Comparison of ENCODE assay signal across 1 mouse cellular context in the genomic region with DNA sequence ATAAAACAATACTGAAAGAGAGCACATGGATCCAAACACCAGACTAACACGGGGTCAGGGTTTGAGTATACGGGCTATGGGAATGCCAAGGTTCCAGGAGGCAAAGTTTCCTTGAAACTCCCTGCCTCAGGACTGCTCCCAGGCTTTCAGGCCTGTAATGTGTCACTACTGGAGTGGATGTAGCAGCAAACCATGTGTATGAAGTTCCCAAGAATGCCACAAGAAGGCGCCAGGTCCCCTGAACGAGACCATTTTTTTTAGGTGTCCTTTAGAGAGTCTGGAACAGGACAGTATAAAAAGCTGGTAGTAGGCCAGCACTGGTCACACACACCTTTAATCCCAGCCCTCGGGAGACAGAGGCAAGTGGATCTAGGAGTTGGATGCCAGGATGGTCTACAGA.
TF ChIP-seq lines count a peak whose summit lies in the region.

No protein-coding gene starts in this region.

TF ChIP-seq in CH12.LX, 34 proteins besides CTCF, POLR2A, EP300 and RAD21:
- TF ChIP-seq ZNF384 (IDR thresholded peaks at IDR 0.05; ENCODE audit: low read depth, low read length) (peak; percentile 39; the same call in 1 of the 2 replicates), CHD2 (IDR thresholded peaks at IDR 0.05; ENCODE audit: low read length) (no peak), UBTF (IDR thresholded peaks at IDR 0.05; ENCODE audit: low read depth, low read length) (no peak), ZMIZ1 (IDR thresholded peaks at IDR 0.05; ENCODE audit: low read depth, low read length) (no peak), IRF4 (IDR thresholded peaks at IDR 0.05; ENCODE audit: low read depth, low read length) (no peak), E2F4 (IDR thresholded peaks at IDR 0.05; ENCODE audit: insufficient replicate concordance, low read depth, low read length) (no peak)
